Mouse (Mus musculus) lung, postnatal 0 days (tissue): ENCODE results near the gene Nemp2.

Experiments
- CTCF ChIP-seq: IDR thresholded peaks from 2 replicates; pipeline ENCODE4 v1.5.1; 2016; ENCODE audit warnings: antibody characterized with exemption, mild to moderate bottlenecking
- EP300 ChIP-seq: IDR thresholded peaks from 2 replicates; pipeline ENCODE4 v1.6.1; 2016; ENCODE audit warnings: antibody characterized with exemption, mild to moderate bottlenecking, control low read depth

DNA sequence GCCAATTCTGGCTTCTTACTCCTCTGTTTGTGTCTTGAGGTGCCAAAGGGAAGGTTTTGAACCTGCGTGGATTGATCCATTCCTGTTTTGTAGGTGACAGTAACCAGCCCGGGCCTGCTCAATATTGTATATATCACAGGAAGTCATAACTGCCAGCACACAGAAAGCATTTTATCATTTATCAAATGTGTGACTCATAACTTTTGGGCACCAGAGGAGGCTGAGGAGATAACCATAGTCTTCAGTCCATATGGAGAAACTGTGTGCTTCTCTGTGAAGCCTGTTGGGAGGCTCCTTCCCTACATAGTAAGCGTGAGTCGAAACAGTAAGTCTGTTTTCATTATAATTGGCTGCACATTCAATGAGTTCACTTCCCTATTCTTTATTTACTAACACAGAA lies 10.2 kb downstream of the Nemp2 start:
- no peak for TF ChIP-seq CTCF
- TF ChIP-seq EP300, result no peak
